Mouse (Mus musculus): Measurements from ENCODE around the gene Arhgap24.

Arhgap24 gene

GRCm38 (mm10) chr5:102687673-102688072 is 206.5 kb downstream of the Arhgap24 start:
- no peak for DNase-seq

GRCm38 (mm10) chr5:102692487-102692886 is 211.3 kb downstream of the Arhgap24 start:
- peak; percentile 74 for DNase-seq

GRCm38 (mm10) chr5:102693192-102693591 is 212.0 kb downstream of the Arhgap24 start:
- DNase-seq: no peak

GRCm38 (mm10) chr5:102693871-102694270 is 212.7 kb downstream of the Arhgap24 start:
- DNase-seq: no peak

- no peak for DNase-seq
Measured at GRCm38 (mm10) chr5:102697784-102698183, 216.6 kb downstream of the Arhgap24 start.

- no peak for DNase-seq
Measured at GRCm38 (mm10) chr5:102698396-102698795, 217.2 kb downstream of the Arhgap24 start.

GRCm38 (mm10) chr5:102698891-102699290 is 217.7 kb downstream of the Arhgap24 start:
- peak; percentile 23 for DNase-seq

GRCm38 (mm10) chr5:102702581-102702980 is 221.4 kb downstream of the Arhgap24 start:
- no peak for DNase-seq

- DNase-seq: peak; percentile 80
Measured at GRCm38 (mm10) chr5:102703325-102704099, 222.3 kb downstream of the Arhgap24 start.

GRCm38 (mm10) chr5:102705170-102705569 is 224.0 kb downstream of the Arhgap24 start:
- DNase-seq: peak; percentile 39

- no peak for DNase-seq
Measured at GRCm38 (mm10) chr5:102710336-102710735, 229.1 kb downstream of the Arhgap24 start.

- DNase-seq: peak; percentile 33
Measured at GRCm38 (mm10) chr5:102719368-102719972, 238.3 kb downstream of the Arhgap24 start.

GRCm38 (mm10) chr5:102723558-102723957 is 242.4 kb downstream of the Arhgap24 start:
- no peak for DNase-seq

- no peak for DNase-seq
Measured at GRCm38 (mm10) chr5:102724813-102725348, 243.7 kb downstream of the Arhgap24 start.

GRCm38 (mm10) chr5:102725365-102725764 is 244.2 kb downstream of the Arhgap24 start:
- no peak for DNase-seq

- peak; percentile 46 for DNase-seq
Measured at GRCm38 (mm10) chr5:102726985-102727384, 245.8 kb downstream of the Arhgap24 start.

- DNase-seq: no peak
Measured at GRCm38 (mm10) chr5:102728531-102728930, 247.3 kb downstream of the Arhgap24 start.

- DNase-seq: peak; percentile 71
Measured at GRCm38 (mm10) chr5:102729476-102729875, 248.3 kb downstream of the Arhgap24 start.

GRCm38 (mm10) chr5:102736131-102736530 is 254.9 kb downstream of the Arhgap24 start:
- no peak for DNase-seq

- DNase-seq: no peak
Measured at GRCm38 (mm10) chr5:102742554-102743255, 261.5 kb downstream of the Arhgap24 start.

GRCm38 (mm10) chr5:102743436-102743835 is 262.2 kb downstream of the Arhgap24 start:
- DNase-seq: no peak

GRCm38 (mm10) chr5:102744051-102744450 is 262.9 kb downstream of the Arhgap24 start:
- DNase-seq: no peak

GRCm38 (mm10) chr5:102748146-102748545 is 267.0 kb downstream of the Arhgap24 start:
- DNase-seq: no peak
